Mouse (Mus musculus): ENCODE measurements around the gene Pitpnc1. TPM values are rescaled to one million over a fixed set of nuclear protein-coding genes. Genes with fewer than 3 reads are reported as not detected.

Pitpnc1 gene
- polyA plus RNA-seq, 1 experiment = 30.0 TPM

DNA sequence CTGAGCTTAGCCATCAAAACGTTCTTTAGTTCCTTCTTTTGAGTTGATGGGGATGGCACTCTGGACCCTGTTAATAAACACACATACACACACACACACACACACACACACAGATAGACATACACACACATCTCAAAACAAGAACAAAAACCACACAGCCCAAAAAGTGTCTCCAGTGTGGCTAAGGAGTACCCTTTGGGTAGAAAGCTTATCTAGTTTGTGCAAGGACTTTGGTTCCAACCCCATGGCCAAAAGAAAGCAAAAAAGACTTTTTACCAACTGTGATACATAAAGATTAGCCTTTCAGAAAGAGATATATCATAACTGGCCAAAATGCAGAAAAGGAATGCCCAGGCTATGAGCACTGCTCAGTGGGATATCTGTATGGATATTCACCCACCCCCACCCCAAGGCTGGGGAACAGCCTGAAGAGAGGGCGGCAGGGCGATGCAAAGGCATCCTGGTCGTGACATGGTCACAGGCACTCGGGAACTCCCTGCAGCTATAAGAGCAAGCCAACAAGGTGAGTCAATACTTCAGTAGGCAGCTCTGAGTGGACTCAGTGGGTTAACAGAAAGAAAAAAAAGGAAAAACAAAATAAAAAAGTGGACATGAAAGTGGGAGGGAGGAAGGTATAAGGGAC, 60.3 kb downstream of the Pitpnc1 start:
- WGBS = 82% methylated on average over 5 of the region's 5 CpGs
- H3K27ac ChIP-seq (ENCODE audit: insufficient read depth, low read length) = no peak overlapping the region
- DNase-seq = no peak
- TF ChIP-seq CTCF (IDR thresholded peaks at IDR 0.05; ENCODE audit: borderline replicate concordance, insufficient read depth, low read depth, low read length) (no peak), POLR2A (IDR thresholded peaks at IDR 0.05; ENCODE audit: borderline replicate concordance, insufficient read depth, low read length) (no peak)
- H3K27me3 ChIP-seq (ENCODE audit: control insufficient read depth, insufficient read depth, low read length) = no peaks in the 10 kb centered on the region
- H3K4me1 ChIP-seq (ENCODE audit: control insufficient read depth, insufficient read depth, low read length) = no peaks in the 10 kb centered on the region; the same call in none of the 2 replicates
- no peak overlapping the region for H3K4me3 ChIP-seq (replicated peaks; ENCODE audit: insufficient read depth, low read depth, low read length)

DNA sequence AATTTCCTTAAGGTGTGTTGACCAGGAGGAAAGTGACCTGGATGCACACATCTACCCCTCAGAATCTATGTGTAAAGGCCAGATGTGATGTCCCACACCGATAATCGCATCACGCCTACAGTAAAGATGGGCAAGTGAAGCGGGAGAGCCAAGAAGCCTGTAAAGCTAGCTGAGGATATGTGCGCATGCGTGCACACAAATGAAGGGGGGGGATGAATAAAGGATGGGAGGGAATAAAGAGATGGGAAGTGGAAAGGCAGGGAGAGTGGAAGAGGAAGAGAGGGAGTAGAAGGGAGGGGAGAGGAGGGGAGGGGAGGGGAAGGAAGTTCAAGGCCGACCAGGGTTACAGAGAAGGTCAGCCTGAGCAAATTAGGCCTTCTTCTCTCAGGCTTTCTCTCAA, 61.6 kb downstream of the Pitpnc1 start:
- no peak for TF ChIP-seq POLR2A (IDR thresholded peaks at IDR 0.05; ENCODE audit: borderline replicate concordance, insufficient read depth, low read length)
- TF ChIP-seq CTCF (IDR thresholded peaks at IDR 0.05; ENCODE audit: borderline replicate concordance, insufficient read depth, low read depth, low read length) = no peak
- no peak overlapping the region for H3K4me3 ChIP-seq (replicated peaks; ENCODE audit: insufficient read depth, low read depth, low read length)
- DNase-seq = no peak
- WGBS = 94% methylated on average over 7 of the region's 7 CpGs
- H3K27me3 ChIP-seq (ENCODE audit: control insufficient read depth, insufficient read depth, low read length) = no peaks in the 10 kb centered on the region
- no peak overlapping the region for H3K27ac ChIP-seq (ENCODE audit: insufficient read depth, low read length)
- H3K4me1 ChIP-seq (ENCODE audit: control insufficient read depth, insufficient read depth, low read length) = no peaks in the 10 kb centered on the region; the same call in none of the 2 replicates

DNA sequence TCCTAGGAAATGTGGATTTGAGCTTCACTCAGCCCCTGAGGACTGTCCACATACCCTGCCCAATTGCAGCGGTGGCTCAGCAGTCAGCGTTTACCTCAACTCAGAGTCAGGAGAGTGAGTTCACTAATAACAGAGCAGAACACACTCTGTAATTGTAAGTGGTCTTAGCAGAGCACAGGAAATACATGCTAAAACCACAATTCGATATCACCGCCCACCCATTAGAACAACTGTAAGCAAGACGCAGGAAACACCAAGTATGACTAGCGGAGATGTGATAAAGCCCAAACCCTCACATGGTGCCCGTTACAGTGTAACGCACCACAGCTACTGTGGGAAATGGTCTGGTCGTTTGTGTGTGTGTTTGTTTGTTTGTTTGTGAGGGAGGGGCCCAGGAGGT, 62.8 kb downstream of the Pitpnc1 start:
- WGBS = 95% methylated on average over 9 of the region's 9 CpGs
- TF ChIP-seq CTCF (IDR thresholded peaks at IDR 0.05; ENCODE audit: borderline replicate concordance, insufficient read depth, low read depth, low read length) = no peak
- TF ChIP-seq POLR2A (IDR thresholded peaks at IDR 0.05; ENCODE audit: borderline replicate concordance, insufficient read depth, low read length) = no peak
- no peak for DNase-seq
- no peak overlapping the region for H3K4me3 ChIP-seq (replicated peaks; ENCODE audit: insufficient read depth, low read depth, low read length)
- H3K4me1 ChIP-seq (ENCODE audit: control insufficient read depth, insufficient read depth, low read length) = no peaks in the 10 kb centered on the region; the same call in none of the 2 replicates
- no peaks in the 10 kb centered on the region for H3K27me3 ChIP-seq (ENCODE audit: control insufficient read depth, insufficient read depth, low read length)
- H3K27ac ChIP-seq (ENCODE audit: insufficient read depth, low read length) = no peak overlapping the region

DNA sequence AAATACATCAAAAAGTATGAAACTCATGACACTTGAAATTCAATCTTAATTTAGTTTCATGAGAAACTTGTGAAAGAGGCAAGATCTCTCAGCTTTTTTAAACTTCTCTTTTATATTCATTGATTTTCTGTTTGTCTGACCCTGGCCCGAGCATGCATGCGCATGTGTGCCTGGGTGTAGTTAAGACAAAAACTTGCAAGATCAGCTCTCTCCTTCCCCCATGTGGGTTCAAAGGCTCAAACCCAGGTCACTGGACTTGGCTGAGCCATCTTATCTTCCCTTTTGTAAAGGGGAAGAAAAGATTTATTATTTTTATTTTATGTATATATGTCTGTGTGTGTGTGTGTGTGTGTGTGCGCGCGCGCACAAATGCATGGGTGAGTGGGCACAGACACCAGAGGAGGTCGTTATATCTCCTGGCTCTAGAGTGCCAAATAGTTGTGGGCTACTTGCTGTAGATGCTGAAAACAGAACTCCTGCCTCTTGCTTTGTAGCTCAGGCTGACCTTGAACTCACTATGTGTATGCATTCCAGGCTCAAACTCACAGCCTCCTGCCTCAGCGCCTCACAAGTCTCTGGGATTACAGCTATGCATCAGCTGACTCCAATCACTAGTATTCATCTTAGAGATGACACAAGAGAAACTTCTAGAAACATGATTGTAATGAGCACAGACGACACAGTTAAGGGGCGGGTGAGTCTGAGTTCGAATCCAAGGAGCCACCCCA, 64.7 kb downstream of the Pitpnc1 start:
- DNase-seq = no peak
- TF ChIP-seq POLR2A (IDR thresholded peaks at IDR 0.05; ENCODE audit: borderline replicate concordance, insufficient read depth, low read length) (no peak), CTCF (IDR thresholded peaks at IDR 0.05; ENCODE audit: borderline replicate concordance, insufficient read depth, low read depth, low read length) (no peak)
- no peak overlapping the region for H3K27ac ChIP-seq (ENCODE audit: insufficient read depth, low read length)
- H3K27me3 ChIP-seq (ENCODE audit: control insufficient read depth, insufficient read depth, low read length) = no peaks in the 10 kb centered on the region
- no peak overlapping the region for H3K4me3 ChIP-seq (replicated peaks; ENCODE audit: insufficient read depth, low read depth, low read length)
- H3K4me1 ChIP-seq (ENCODE audit: control insufficient read depth, insufficient read depth, low read length) = no peaks in the 10 kb centered on the region; the same call in 1 of the 2 replicates
- WGBS = 97% methylated on average over 11 of the region's 11 CpGs

DNA sequence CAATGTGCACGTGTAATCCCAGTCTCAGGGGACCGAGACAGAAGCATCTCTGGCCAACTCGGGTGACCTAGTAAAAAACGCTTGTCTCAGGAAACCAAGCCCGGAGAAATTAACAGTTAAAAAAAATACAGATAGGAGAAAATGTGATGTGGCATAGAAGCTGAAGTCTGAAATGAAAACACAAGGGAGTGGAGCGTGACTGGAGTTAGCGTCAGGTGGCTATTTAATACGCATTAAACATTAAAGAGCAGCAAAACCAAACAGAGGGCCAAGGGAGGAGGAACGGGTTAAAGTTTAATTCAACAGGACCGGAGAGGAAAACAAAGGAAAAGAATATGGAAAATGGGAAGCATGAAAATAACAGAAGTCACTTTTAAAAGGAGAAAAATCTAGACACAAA, 67.2 kb downstream of the Pitpnc1 start:
- DNase-seq = no peak
- H3K27me3 ChIP-seq (ENCODE audit: control insufficient read depth, insufficient read depth, low read length) = no peaks in the 10 kb centered on the region
- TF ChIP-seq POLR2A (IDR thresholded peaks at IDR 0.05; ENCODE audit: borderline replicate concordance, insufficient read depth, low read length) (no peak), CTCF (IDR thresholded peaks at IDR 0.05; ENCODE audit: borderline replicate concordance, insufficient read depth, low read depth, low read length) (no peak)
- WGBS = 72% methylated on average over 10 of the region's 10 CpGs
- H3K27ac ChIP-seq (ENCODE audit: insufficient read depth, low read length) = no peak overlapping the region
- no peaks in the 10 kb centered on the region; the same call in 1 of the 2 replicates for H3K4me1 ChIP-seq (ENCODE audit: control insufficient read depth, insufficient read depth, low read length)
- H3K4me3 ChIP-seq (replicated peaks; ENCODE audit: insufficient read depth, low read depth, low read length) = no peak overlapping the region

DNA sequence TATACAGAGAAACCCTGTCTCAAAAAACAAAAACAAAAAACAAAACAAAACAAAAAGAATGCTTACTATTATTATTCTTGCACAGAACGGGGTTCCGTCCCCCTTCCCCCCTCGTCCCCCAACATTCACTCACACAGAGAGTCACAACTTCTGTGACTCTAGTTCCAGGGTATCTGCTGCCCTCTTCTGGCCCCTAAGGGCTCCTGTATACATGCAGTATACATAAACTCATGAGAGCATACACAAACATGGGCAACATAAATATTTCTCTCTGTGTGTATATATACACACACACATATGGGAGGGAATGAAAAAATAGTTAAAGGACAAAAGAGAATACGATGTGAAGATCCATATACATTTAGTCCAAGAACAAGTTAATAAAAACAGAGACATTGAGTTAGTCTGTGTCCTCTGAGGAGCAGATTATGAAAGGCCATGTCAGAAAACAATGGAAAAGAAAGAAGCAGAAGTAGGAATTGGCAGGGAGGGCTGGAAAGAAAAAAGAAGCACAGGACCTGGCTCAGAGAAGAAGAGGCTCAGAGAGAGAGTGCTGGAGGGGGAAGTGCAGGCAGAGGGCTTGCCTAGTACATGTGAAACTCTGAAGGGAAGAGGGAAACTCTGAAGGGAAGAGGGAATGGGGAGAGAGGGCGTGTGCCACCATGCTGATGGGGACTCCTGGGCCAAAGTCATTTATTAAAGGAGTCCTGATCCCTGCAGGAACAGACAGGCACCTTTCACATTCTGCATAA, 68.5 kb downstream of the Pitpnc1 start:
- no peaks in the 10 kb centered on the region for H3K27me3 ChIP-seq (ENCODE audit: control insufficient read depth, insufficient read depth, low read length)
- H3K4me1 ChIP-seq (ENCODE audit: control insufficient read depth, insufficient read depth, low read length) = no peaks in the 10 kb centered on the region
- DNase-seq = no peak
- 88% methylated on average over 5 of the region's 5 CpGs for WGBS
- TF ChIP-seq CTCF (IDR thresholded peaks at IDR 0.05; ENCODE audit: borderline replicate concordance, insufficient read depth, low read depth, low read length) = no peak
- no peak for TF ChIP-seq POLR2A (IDR thresholded peaks at IDR 0.05; ENCODE audit: borderline replicate concordance, insufficient read depth, low read length)
- no peak overlapping the region for H3K4me3 ChIP-seq (replicated peaks; ENCODE audit: insufficient read depth, low read depth, low read length)
- no peak overlapping the region for H3K27ac ChIP-seq (ENCODE audit: insufficient read depth, low read length)

DNA sequence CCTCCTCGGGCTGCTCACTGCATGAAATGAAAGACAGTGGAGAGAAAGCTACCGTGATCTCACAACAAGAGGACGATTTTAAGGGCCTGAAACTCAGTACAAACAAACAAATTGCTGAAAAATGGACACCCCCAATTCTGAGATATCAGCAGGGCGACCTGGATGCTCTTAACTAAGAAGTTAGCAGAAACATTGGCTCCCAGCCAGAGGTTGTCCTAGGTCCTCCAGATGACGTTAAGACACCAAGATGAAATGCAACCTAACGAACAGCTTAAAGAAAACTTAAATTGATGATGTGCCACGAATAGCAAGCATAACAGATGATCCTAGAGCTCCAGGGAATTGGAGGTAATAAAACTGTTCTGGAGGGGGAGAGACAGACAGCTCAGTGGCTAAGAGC, 69.7 kb downstream of the Pitpnc1 start:
- no peak for DNase-seq
- no peak overlapping the region for H3K27ac ChIP-seq (ENCODE audit: insufficient read depth, low read length)
- WGBS = 78% methylated on average over 7 of the region's 7 CpGs
- no peaks in the 10 kb centered on the region for H3K27me3 ChIP-seq (ENCODE audit: control insufficient read depth, insufficient read depth, low read length)
- TF ChIP-seq CTCF (IDR thresholded peaks at IDR 0.05; ENCODE audit: borderline replicate concordance, insufficient read depth, low read depth, low read length) (no peak), POLR2A (IDR thresholded peaks at IDR 0.05; ENCODE audit: borderline replicate concordance, insufficient read depth, low read length) (no peak)
- no peaks in the 10 kb centered on the region for H3K4me1 ChIP-seq (ENCODE audit: control insufficient read depth, insufficient read depth, low read length)
- H3K4me3 ChIP-seq (replicated peaks; ENCODE audit: insufficient read depth, low read depth, low read length) = no peak overlapping the region
